Mouse (Mus musculus): ENCODE data around the gene Fcor. TPM values are rescaled to one million over a fixed set of nuclear protein-coding genes. Genes with fewer than 3 reads are reported as not detected.

Fcor gene
- total and polyA plus RNA-seq, 3 experiments, result 18.3 to 69.8 (median 59.0) TPM

Other genes with a start within 250 kb of the Fcor start
- 10 to 100 TPM; 10.4 TPM for gene Pex11g, start 204.7 kb downstream of the Fcor start, total RNA-seq (2021)
- 11.8 and 16.9 TPM in 2 replicates for gene Pex11g, start 204.7 kb downstream of the Fcor start, polyA plus RNA-seq (2012; rRNA removed)
- gene Tex45, start 201.5 kb downstream of the Fcor start, total RNA-seq (2021), result under 1 TPM in 1 of 2 experiments, not detected in 1; 0.17 TPM
- gene Tex45, start 201.5 kb downstream of the Fcor start, polyA plus RNA-seq (2012; rRNA removed), result 0.16 and 0.17 TPM in 2 replicates
- 10 to 100 TPM; 22.5 to 23.2 TPM for gene Zfp358, start 179.2 kb downstream of the Fcor start, total RNA-seq (2021)
- gene Zfp358, start 179.2 kb downstream of the Fcor start, polyA plus RNA-seq (2012; rRNA removed), result 80.1 and 81.3 TPM in 2 replicates
- 10 to 100 TPM; 42.5 to 45.0 TPM for gene Mcoln1, start 171.9 kb downstream of the Fcor start, total RNA-seq (2021)
- gene Mcoln1, start 171.9 kb downstream of the Fcor start, polyA plus RNA-seq (2012; rRNA removed), result 1,409 and 1,463 TPM in 2 replicates
- gene Pnpla6, start 157.0 kb downstream of the Fcor start, total RNA-seq (2021), result 10 to 100 TPM; 35.2 to 38.8 TPM
- 48.3 and 54.6 TPM in 2 replicates for gene Pnpla6, start 157.0 kb downstream of the Fcor start, polyA plus RNA-seq (2012; rRNA removed)
- gene C330021F23Rik, start 104.4 kb downstream of the Fcor start, total RNA-seq (2021), result not detected
- gene C330021F23Rik, start 104.4 kb downstream of the Fcor start, polyA plus RNA-seq (2012; rRNA removed), result 0.11 TPM in 1 of 2 replicates, not detected in the other
- gene Camsap3, start 85.1 kb downstream of the Fcor start, total RNA-seq (2021), result 10 to 100 TPM in 1 of 2 experiments, 1 to 10 TPM in 1; 5.2 to 13.3 TPM
- 6.4 and 7.4 TPM in 2 replicates for gene Camsap3, start 85.1 kb downstream of the Fcor start, polyA plus RNA-seq (2012; rRNA removed)
- gene Xab2, start 51.0 kb downstream of the Fcor start, total RNA-seq (2021), result 10 to 100 TPM; 34.8 to 36.8 TPM
- gene Xab2, start 51.0 kb downstream of the Fcor start, polyA plus RNA-seq (2012; rRNA removed), result 40.7 and 40.9 TPM in 2 replicates
- 100 to 1,000 TPM; 153 to 159 TPM for gene Pet100, start 50.8 kb downstream of the Fcor start, total RNA-seq (2021)
- gene Pet100, start 50.8 kb downstream of the Fcor start, polyA plus RNA-seq (2012; rRNA removed), result 1.7 and 2.2 TPM in 2 replicates
- not detected for gene Pcp2, start 46.8 kb downstream of the Fcor start, total RNA-seq (2021)
- gene Pcp2, start 46.8 kb downstream of the Fcor start, polyA plus RNA-seq (2012; rRNA removed), result not detected in 2 replicates
- gene Stxbp2, start 41.4 kb downstream of the Fcor start, total RNA-seq (2021), result 100 to 1,000 TPM in 1 of 2 experiments, 10 to 100 TPM in 1; 72.1 to 131 TPM
- 106 and 141 TPM in 2 replicates for gene Stxbp2, start 41.4 kb downstream of the Fcor start, polyA plus RNA-seq (2012; rRNA removed)
- gene Retn, start 16.6 kb downstream of the Fcor start, total RNA-seq (2021), result 100 to 1,000 TPM; 165 to 223 TPM
- 59.9 and 96.4 TPM in 2 replicates for gene Retn, start 16.6 kb downstream of the Fcor start, polyA plus RNA-seq (2012; rRNA removed)
- under 1 TPM in 1 of 2 experiments, not detected in 1; 0.49 TPM for gene Mcemp1, start 6.6 kb downstream of the Fcor start, total RNA-seq (2021)
- gene Mcemp1, start 6.6 kb downstream of the Fcor start, polyA plus RNA-seq (2012; rRNA removed), result not detected in 2 replicates
- gene Trappc5, start 3.9 kb upstream of the Fcor start, total RNA-seq (2021), result 10 to 100 TPM; 19.3 to 19.6 TPM
- 29.7 and 35.8 TPM in 2 replicates for gene Trappc5, start 3.9 kb upstream of the Fcor start, polyA plus RNA-seq (2012; rRNA removed)
- gene Fcer2a, start 21.8 kb upstream of the Fcor start, total RNA-seq (2021), result under 1 TPM in 1 of 2 experiments, not detected in 1; 0.41 TPM
- gene Fcer2a, start 21.8 kb upstream of the Fcor start, polyA plus RNA-seq (2012; rRNA removed), result 0.07 and 0.26 TPM in 2 replicates
- under 1 TPM in 1 of 2 experiments, not detected in 1; 0.24 TPM for gene Clec4g, start 48.3 kb upstream of the Fcor start, total RNA-seq (2021)
- 0.08 TPM in 1 of 2 replicates, not detected in the other for gene Clec4g, start 48.3 kb upstream of the Fcor start, polyA plus RNA-seq (2012; rRNA removed)
- gene Cd209a, start 76.6 kb upstream of the Fcor start, total RNA-seq (2021), result under 1 TPM; 0.90 to 0.92 TPM
- 0.19 TPM in 1 of 2 replicates, not detected in the other for gene Cd209a, start 76.6 kb upstream of the Fcor start, polyA plus RNA-seq (2012; rRNA removed)
- not detected for gene Cd209e, start 181.9 kb upstream of the Fcor start, total RNA-seq (2021)
- not detected in 2 replicates for gene Cd209e, start 181.9 kb upstream of the Fcor start, polyA plus RNA-seq (2012; rRNA removed)
- 1 to 10 TPM; 1.3 TPM for gene Cd209d, start 206.2 kb upstream of the Fcor start, total RNA-seq (2021)
- gene Cd209d, start 206.2 kb upstream of the Fcor start, polyA plus RNA-seq (2012; rRNA removed), result 0.30 TPM in 1 of 2 replicates, not detected in the other